Mouse (Mus musculus) gastrocnemius, postnatal 10 days (tissue): Measurements from ENCODE around the gene Ptprd. TPM values are rescaled to one million over a fixed set of nuclear protein-coding genes. Genes with fewer than 3 reads are reported as not detected.
"Not testable (repeated sequence)": the region's sequence is repeated elsewhere in the genome, so short reads cannot be mapped to it uniquely, and the experiment has no call there.

Source experiments
- DNase-seq: peaks from one replicate; pipeline ENCODE4 v3.0.0; 2021; ENCODE audit warnings: mixed read lengths
- total RNA-seq, 2 experiments: library from RNA; stranded (reverse); gene quantifications; 2 replicates each; pipeline ENCODE4 v1.2.3; 2021

Gene Ptprd
- total RNA-seq, 2 experiments from 2014 or later, result 43.3 to 53.4 TPM

- DNase-seq, result no peak
These were observed 1768.2 kb downstream of the Ptprd start for GRCm38 (mm10) chr4:76443553-76443952.

- DNase-seq, result peak; percentile 43
These were observed 1770.9 kb downstream of the Ptprd start for GRCm38 (mm10) chr4:76440791-76441364.

GRCm38 (mm10) chr4:76438496-76439079 is 1773.2 kb downstream of the Ptprd start:
- DNase-seq, result no peak

GRCm38 (mm10) chr4:76438068-76438467 is 1773.7 kb downstream of the Ptprd start:
- no peak for DNase-seq

- DNase-seq, result no peak
These were observed 1775.8 kb downstream of the Ptprd start for GRCm38 (mm10) chr4:76435920-76436319.

GRCm38 (mm10) chr4:76429769-76430168 is 1782.0 kb downstream of the Ptprd start:
- DNase-seq, result no peak

GRCm38 (mm10) chr4:76427036-76427435 is 1784.7 kb downstream of the Ptprd start:
- DNase-seq, result not testable (repeated sequence)

- no peak for DNase-seq
These were observed 1786.6 kb downstream of the Ptprd start for GRCm38 (mm10) chr4:76425230-76425575.

GRCm38 (mm10) chr4:76424324-76425229 is 1787.2 kb downstream of the Ptprd start:
- DNase-seq, result no peak

GRCm38 (mm10) chr4:76422113-76422512 is 1789.6 kb downstream of the Ptprd start:
- no peak for DNase-seq

GRCm38 (mm10) chr4:76419641-76420040 is 1792.1 kb downstream of the Ptprd start:
- no peak for DNase-seq

- DNase-seq, result no peak
These were observed 1794.1 kb downstream of the Ptprd start for GRCm38 (mm10) chr4:76417676-76418075.

- DNase-seq, result no peak
These were observed 1796.1 kb downstream of the Ptprd start for GRCm38 (mm10) chr4:76415624-76416023.

GRCm38 (mm10) chr4:76414591-76414990 is 1797.2 kb downstream of the Ptprd start:
- DNase-seq, result no peak

GRCm38 (mm10) chr4:76410053-76410452 is 1801.7 kb downstream of the Ptprd start:
- DNase-seq, result no peak

GRCm38 (mm10) chr4:76409159-76409558 is 1802.6 kb downstream of the Ptprd start:
- no peak for DNase-seq

GRCm38 (mm10) chr4:76405862-76406454 is 1805.8 kb downstream of the Ptprd start:
- DNase-seq, result no peak

- no peak for DNase-seq
These were observed 1808.5 kb downstream of the Ptprd start for GRCm38 (mm10) chr4:76403219-76403618.

GRCm38 (mm10) chr4:76387887-76388286 is 1823.9 kb downstream of the Ptprd start:
- no peak for DNase-seq

GRCm38 (mm10) chr4:76386978-76387824 is 1824.6 kb downstream of the Ptprd start:
- DNase-seq, result no peak

- DNase-seq, result no peak
These were observed 1825.9 kb downstream of the Ptprd start for GRCm38 (mm10) chr4:76385818-76386217.
